Mouse (Mus musculus) neural tube, embryonic 12.5 days (tissue): ENCODE results near the gene Gm20822. TPM values are rescaled to one million over a fixed set of nuclear protein-coding genes. Genes with fewer than 3 reads are reported as not detected.
"Not testable (repeated sequence)": the region's sequence is repeated elsewhere in the genome, so short reads cannot be mapped to it uniquely, and the experiment has no call there.

Source experiments
- ATAC-seq: fragments of 200-750 bp; cut with Nextera tagmentation; 2 replicates; pipeline ENCODE4 v1.8.0; 2017; ENCODE audit warnings: low read depth, mild to moderate bottlenecking, moderate TSS enrichment, moderate library complexity; ENCODE audit not compliant: low FRiP score
- H3K27ac ChIP-seq: fragments of 300-500 bp; sonication (generic); 2 replicates; pipeline ENCODE4 v1.5.1; 2016
- H3K27me3 ChIP-seq: fragments of 300-500 bp; sonication (generic); replicated peaks from 2 replicates; pipeline ENCODE4 v1.6.1; 2016; ENCODE audit warnings: mild to moderate bottlenecking
- H3K36me3 ChIP-seq: fragments of 300-500 bp; sonication (generic); 2 replicates; pipeline ENCODE4 v1.6.1; 2016; ENCODE audit warnings: mild to moderate bottlenecking
- H3K4me1 ChIP-seq: fragments of 300-500 bp; sonication (generic); 2 replicates; pipeline ENCODE4 v1.6.1; 2016
- H3K4me2 ChIP-seq: fragments of 300-500 bp; sonication (generic); replicated peaks from 2 replicates; pipeline ENCODE4 v1.6.1; 2016; ENCODE audit warnings: mild to moderate bottlenecking
- H3K4me3 ChIP-seq: fragments of 300-500 bp; sonication (generic); 2 replicates; pipeline ENCODE4 v1.5.1; 2016
- H3K9ac ChIP-seq: fragments of 300-500 bp; sonication (generic); 2 replicates; pipeline ENCODE4 v1.6.1; 2016; ENCODE audit warnings: mild to moderate bottlenecking
- H3K9me3 ChIP-seq: fragments of 300-500 bp; sonication (generic); 2 replicates; pipeline ENCODE4 v1.6.1; 2016; ENCODE audit warnings: mild to moderate bottlenecking
- WGBS: fragments of 180-500 bp; shearing (Covaris S2); methylation state at CpG from one replicate; pipeline ENCODE4 v1.1.7; 2016; 5-methylcytosine and 5-hydroxymethylcytosine counted together
- polyA plus RNA-seq: library from polyadenylated mRNA; unstranded; fragments of >200 nt; fragmentation: Nextera tagmentation; extraction: Ambion mirVana; gene quantifications from 2 replicates; pipeline ENCODE4 v1.2.1, GENCODE M21; 2016

The Gm20822 gene
- polyA plus RNA-seq = not detected in 2 replicates

DNA sequence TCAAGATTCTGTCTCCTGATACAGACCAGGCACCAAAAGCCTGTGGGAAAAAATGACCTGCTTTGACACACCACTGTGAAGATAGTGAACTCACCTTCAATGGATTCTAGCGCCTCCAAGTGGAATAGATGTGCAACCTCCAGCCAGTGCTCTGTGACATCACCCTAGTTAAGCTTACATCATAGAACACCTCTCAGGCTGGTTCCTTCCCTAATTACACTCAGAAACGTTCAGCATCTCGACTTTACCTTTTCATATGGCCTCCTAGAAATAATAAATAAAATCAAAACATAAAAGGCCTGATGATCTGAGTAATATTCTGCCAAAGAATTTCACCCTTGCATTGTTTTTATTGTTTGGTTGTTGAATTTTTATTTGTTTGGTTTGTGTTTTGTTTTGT, at the start of gene Gm20822:
TSS of gene Gm20822 (minus strand) at position 101 of the 400 bp plus-strand sequence.
- not testable (repeated sequence) for H3K27ac ChIP-seq, H3K4me2 ChIP-seq, H3K27me3 ChIP-seq, H3K4me3 ChIP-seq, H3K36me3 ChIP-seq, H3K4me1 ChIP-seq, H3K9me3 ChIP-seq, H3K9ac ChIP-seq, ATAC-seq
- WGBS = no CpG with 5 or more reads among the region's 3 CpGs
